Mouse (Mus musculus) liver, embryonic 14.5 days (tissue): ENCODE measurements around the gene Zfp69. TPM values are rescaled to one million over a fixed set of nuclear protein-coding genes. Genes with fewer than 3 reads are reported as not detected.

Source experiments
- ATAC-seq: fragments of 200-750 bp; cut with Nextera tagmentation; 2 replicates; pipeline ENCODE4 v1.8.0; 2017; ENCODE audit warnings: moderate number of reproducible peaks, mild to moderate bottlenecking, moderate library complexity; ENCODE audit not compliant: insufficient read depth
- DNase-seq, 3 experiments: peaks; one replicate each; pipeline ENCODE4 v3.0.0-alpha.2; 2012 to 2013; ENCODE audit warnings: low read depth in 3 of 3, low spot score in 3 of 3
- H3K27ac ChIP-seq: fragments of 300-500 bp; sonication (generic); 2 replicates; pipeline ENCODE4 v1.5.1; 2014; ENCODE audit warnings: moderate library complexity, mild to moderate bottlenecking, control low read depth, inconsistent platforms
- H3K27me3 ChIP-seq: fragments of 300-500 bp; sonication (generic); 2 replicates; pipeline ENCODE4 v1.6.1; 2014; ENCODE audit warnings: mild to moderate bottlenecking, low read length, moderate library complexity; ENCODE audit not compliant: control insufficient read depth, insufficient read depth
- H3K36me3 ChIP-seq: fragments of 300-500 bp; sonication (generic); replicated peaks from 2 replicates; pipeline ENCODE4 v1.6.1; 2014; ENCODE audit warnings: low read depth; ENCODE audit not compliant: control insufficient read depth, insufficient read depth
- H3K4me1 ChIP-seq, 2 experiments: fragments of 200-500 bp in 1 of 2; fragments of 300-500 bp in 1 of 2; sonication (generic) in 1 of 2; replicated peaks; 2 replicates each; pipeline ENCODE4 v1.6.1; 2012 to 2014; ENCODE audit warnings: antibody characterized with exemption in 1 of 2, inconsistent platforms in 1 of 2, low read length in 1 of 2; ENCODE audit not compliant: control insufficient read depth in 2 of 2, insufficient read depth in 2 of 2
- H3K4me2 ChIP-seq: fragments of 300-500 bp; sonication (generic); 2 replicates; pipeline ENCODE4 v1.6.1; 2014; ENCODE audit warnings: low read depth, mild to moderate bottlenecking, control low read depth, moderate library complexity
- H3K4me3 ChIP-seq, 2 experiments: fragments of 200-500 bp in 1 of 2; fragments of 300-500 bp in 1 of 2; sonication (generic) in 1 of 2; 2 replicates each; pipeline ENCODE4 v1.5.1; 2012 to 2014; ENCODE audit warnings: low read depth in 2 of 2, low read length in 2 of 2, mild to moderate bottlenecking in 2 of 2, control low read depth in 1 of 2, inconsistent platforms in 1 of 2, moderate library complexity in 1 of 2; ENCODE audit not compliant: insufficient read depth in 1 of 2
- H3K9ac ChIP-seq: fragments of 300-500 bp; sonication (generic); replicated peaks from 2 replicates; pipeline ENCODE4 v1.6.1; 2014; ENCODE audit warnings: mild to moderate bottlenecking, control low read depth, moderate library complexity
- H3K9me3 ChIP-seq: fragments of 300-500 bp; sonication (generic); 2 replicates; pipeline ENCODE4 v1.6.1; 2016; ENCODE audit warnings: low read length, mixed read lengths; ENCODE audit not compliant: control insufficient read depth
- CTCF ChIP-seq: IDR thresholded peaks from 2 replicates; pipeline ENCODE4 v1.5.1; 2016; ENCODE audit warnings: antibody characterized with exemption, low read depth, control low read depth
- EP300 ChIP-seq: IDR thresholded peaks from 2 replicates; pipeline ENCODE4 v1.6.1; 2016; ENCODE audit warnings: antibody characterized with exemption, low read depth
- WGBS: fragments of 180-500 bp; shearing (Covaris S2); extraction: QIAGEN DNeasy Blood & Tissue Kit; methylation state at CpG from one replicate; pipeline ENCODE4 v1.1.7; 2014; ENCODE audit not compliant: insufficient replicate concordance; 5-methylcytosine and 5-hydroxymethylcytosine counted together
- polyA plus RNA-seq, 2 experiments: library from polyadenylated mRNA; depleted of rRNA in 1 of 2; stranded (reverse) in 1 of 2; unstranded in 1 of 2; fragments of >200 nt; fragmentation: Nextera tagmentation in 1 of 2; extraction: Ambion mirVana in 1 of 2; gene quantifications; 2 replicates each; pipeline versions ENCODE4 v1.2.1 to v1.2.3; 2012 to 2014

Gene Zfp69
- polyA plus RNA-seq, 2 experiments: 1.0 to 1.2 TPM

DNA sequence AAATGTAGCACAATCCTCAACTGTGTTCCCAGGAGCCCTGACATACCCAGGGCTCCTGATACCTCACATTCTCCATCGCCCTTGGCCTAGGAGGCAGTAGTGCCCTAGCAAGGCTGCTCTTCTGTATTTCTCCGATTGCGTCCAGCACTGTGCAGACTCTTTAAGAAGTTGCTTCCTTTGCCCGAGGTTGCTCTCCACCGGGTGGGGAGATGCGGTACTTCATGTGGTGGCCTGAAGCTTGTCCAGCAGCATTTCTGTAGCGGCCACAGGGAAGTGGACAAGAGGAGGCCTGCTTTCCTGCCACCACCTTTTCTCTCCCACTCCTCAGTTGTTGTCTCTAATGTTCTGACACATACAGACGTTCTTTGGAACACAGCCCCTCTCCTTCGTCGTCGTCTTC is 56.9 kb downstream of the Zfp69 start:
- Histone ChIP-seq H3K27me3 (no peaks in the 10 kb centered on the region), H3K9me3 (no peaks in the 10 kb centered on the region), H3K4me2 (no peak overlapping the region), H3K27ac (no peak overlapping the region), H3K9ac (no peak overlapping the region), H3K4me1 (no peaks in the 10 kb centered on the region), H3K4me3 (no peak overlapping the region), H3K36me3 (no peaks in the 10 kb centered on the region)
- TF ChIP-seq EP300 (no peak), CTCF (no peak)
- 64% methylated on average over 11 of the region's 11 CpGs for WGBS
- ATAC-seq (no peak), DNase-seq (no peak)

DNA sequence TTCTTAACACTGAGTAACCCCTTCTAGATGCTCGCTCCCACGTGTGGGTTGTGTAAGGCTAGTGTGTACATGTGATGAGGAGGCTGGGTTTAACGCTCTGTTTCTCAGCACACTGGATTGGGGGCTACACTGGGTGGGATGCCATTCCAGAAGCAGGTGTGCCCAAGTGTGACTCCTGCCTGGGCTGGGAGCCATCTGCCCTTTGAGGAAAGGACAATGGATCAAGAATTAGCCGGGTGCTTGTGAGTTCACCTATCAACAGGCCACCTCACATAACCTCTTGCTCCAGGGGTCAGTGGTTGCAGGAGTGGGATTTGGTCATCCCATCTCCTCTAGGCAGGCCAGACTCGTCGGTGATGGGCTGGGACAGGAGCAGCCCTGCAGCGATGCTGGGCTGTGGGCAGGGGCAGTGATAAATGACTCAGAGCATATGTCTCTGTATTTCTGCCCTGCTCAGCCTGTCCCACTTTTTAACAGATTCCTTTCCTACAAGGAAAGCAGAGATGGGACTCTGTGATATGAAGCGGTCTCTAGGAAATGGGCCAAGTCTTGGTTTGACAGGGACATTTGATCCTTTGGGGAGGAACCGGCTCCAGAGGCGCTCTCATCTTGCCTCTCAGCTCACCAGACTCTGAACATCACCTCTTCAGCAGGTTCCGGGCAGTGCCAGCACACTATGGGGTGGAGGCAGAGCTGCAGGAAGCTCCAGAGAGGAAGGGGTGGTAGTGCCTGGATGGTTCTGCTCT is 57.7 kb downstream of the Zfp69 start:
- no peak for TF ChIP-seq EP300
- H3K4me1 ChIP-seq: no peaks in the 10 kb centered on the region
- DNase-seq (no peak), ATAC-seq (no peak)
- 61% methylated on average over 11 of the region's 11 CpGs for WGBS
- no peaks in the 10 kb centered on the region for H3K36me3 ChIP-seq
- no peaks in the 10 kb centered on the region for H3K27me3 ChIP-seq
- H3K27ac ChIP-seq: no peak overlapping the region
- no peak overlapping the region for H3K4me2 ChIP-seq
- H3K4me3 ChIP-seq: no peak overlapping the region
- H3K9me3 ChIP-seq: no peaks in the 10 kb centered on the region
- H3K9ac ChIP-seq: no peak overlapping the region

DNA sequence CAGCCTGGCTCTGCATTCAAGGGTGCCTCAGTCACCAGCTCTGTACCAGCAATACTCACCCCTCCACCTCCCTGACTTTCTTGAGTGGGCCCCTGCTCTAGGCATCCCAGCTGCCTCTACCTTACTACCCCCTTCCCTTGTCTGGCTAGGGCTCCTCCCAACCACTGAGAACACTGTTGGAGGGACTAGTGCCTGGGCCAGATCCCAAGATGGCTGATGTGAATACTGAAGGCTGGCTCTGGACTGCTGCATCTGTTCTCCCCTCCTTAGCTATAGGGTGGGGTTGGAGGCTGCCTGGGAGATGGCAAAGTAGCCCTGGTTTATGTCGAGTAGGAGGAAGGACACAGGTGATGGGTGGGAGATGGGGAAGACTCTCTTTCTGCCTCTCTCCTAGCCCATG is 59.0 kb downstream of the Zfp69 start:
- Histone ChIP-seq H3K36me3 (no peaks in the 10 kb centered on the region), H3K27me3 (no peaks in the 10 kb centered on the region), H3K9ac (no peak overlapping the region), H3K9me3 (no peaks in the 10 kb centered on the region), H3K4me2 (no peak overlapping the region), H3K4me3 (no peak overlapping the region), H3K4me1 (no peaks in the 10 kb centered on the region), H3K27ac (no peak overlapping the region)
- no peak for TF ChIP-seq CTCF
- TF ChIP-seq EP300: no peak
- 16% methylated on average over 1 of the region's 1 CpGs for WGBS
- DNase-seq: no peak
- no peak for ATAC-seq

DNA sequence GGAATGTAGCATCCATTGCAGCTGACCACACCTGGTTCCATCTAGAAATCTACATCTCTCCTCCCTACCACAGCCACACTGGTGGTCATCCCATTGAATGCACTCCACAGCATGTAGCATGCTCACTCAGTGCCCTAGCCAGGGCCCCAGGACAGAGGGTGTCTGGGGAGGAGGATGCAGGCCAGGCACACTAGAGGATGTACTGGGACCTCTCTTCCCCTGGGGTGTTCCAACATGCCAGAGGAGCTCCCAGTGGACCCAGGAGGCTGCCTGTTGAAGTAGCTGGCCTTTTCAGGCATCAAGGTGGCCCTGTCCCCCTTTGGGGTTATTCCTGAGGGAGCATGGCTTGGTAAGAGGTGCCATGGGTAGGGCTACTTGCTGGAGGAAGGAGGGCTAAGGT is 59.5 kb downstream of the Zfp69 start:
- H3K9ac ChIP-seq: no peak overlapping the region
- no peak overlapping the region for H3K4me3 ChIP-seq
- DNase-seq: no peak
- H3K36me3 ChIP-seq: no peaks in the 10 kb centered on the region
- no peak overlapping the region for H3K27ac ChIP-seq
- no peak for TF ChIP-seq CTCF
- no peak for TF ChIP-seq EP300
- no peak for ATAC-seq
- H3K4me2 ChIP-seq: no peak overlapping the region
- no peaks in the 10 kb centered on the region for H3K9me3 ChIP-seq
- H3K27me3 ChIP-seq: no peaks in the 10 kb centered on the region
- no peaks in the 10 kb centered on the region for H3K4me1 ChIP-seq

DNA sequence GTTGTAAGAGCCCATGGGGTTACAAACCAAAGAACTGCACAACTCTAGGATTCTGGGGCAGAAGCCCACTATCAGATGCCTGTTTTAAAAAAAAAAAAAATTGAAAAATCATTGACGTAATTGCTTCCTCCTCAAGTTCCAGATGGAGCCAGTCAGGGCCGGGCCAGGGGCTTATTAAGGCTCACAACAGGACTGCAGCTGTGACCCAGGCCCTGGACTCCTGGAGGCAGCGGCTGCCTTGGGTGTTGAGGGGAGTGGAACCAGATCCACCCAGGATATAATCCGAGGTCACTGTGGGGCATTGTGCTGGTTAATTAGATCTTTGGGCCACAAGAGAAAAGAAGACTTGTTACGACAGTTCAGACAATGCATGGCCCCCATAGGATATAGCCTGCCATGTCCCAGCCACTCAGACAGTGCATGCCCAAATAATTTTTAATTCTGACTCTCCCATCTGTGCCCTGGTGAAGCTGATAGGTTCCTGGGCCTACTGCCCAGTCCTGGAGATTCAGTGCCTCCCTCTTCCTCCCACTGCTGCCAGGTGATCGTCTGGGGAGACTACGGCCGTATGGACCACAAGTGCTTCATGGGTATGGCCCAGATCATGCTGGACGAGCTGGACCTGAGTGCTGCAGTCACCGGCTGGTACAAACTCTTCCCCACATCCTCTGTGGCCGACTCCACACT is 60.6 kb downstream of the Zfp69 start:
- Histone ChIP-seq H3K9ac (no peak overlapping the region), H3K4me2 (no peak overlapping the region), H3K36me3 (no peaks in the 10 kb centered on the region), H3K9me3 (no peaks in the 10 kb centered on the region), H3K27ac (no peak overlapping the region), H3K27me3 (no peaks in the 10 kb centered on the region), H3K4me3 (no peak overlapping the region), H3K4me1 (no peaks in the 10 kb centered on the region)
- DNase-seq: no peak
- TF ChIP-seq CTCF (no peak), EP300 (no peak)
- 62% methylated on average over 11 of the region's 11 CpGs for WGBS
- ATAC-seq: no peak
